ENCODE assay signal across 14 mouse cellular contexts in genomic region chr8:83576516-83576895, GRCm38 (mm10). TPM values are rescaled to one million over a fixed set of nuclear protein-coding genes. Genes with fewer than 3 reads are reported as not detected.
DNase-seq lines count a peak whose midpoint lies in the region; ATAC-seq and TF ChIP-seq lines count a peak whose summit lies in the region.
"Had no signal": no experiment of that assay in that cellular context is flagged by ENCODE, and none has a peak within 500 bp of the region (broad histone marks: within the 10 kb centered on the region; RNA-seq: fewer than 3 reads in every experiment).

No protein-coding gene starts in this region.

- H3K9me3 ChIP-seq in heart, embryonic 13.5 days: no peaks in the 10 kb centered on the region
- H3K9me3 ChIP-seq in liver, embryonic 11.5 days (ENCODE audit: control insufficient read depth, low read length): no peaks in the 10 kb centered on the region
- H3K9me3 ChIP-seq in heart, postnatal 0 days (replicated peaks; ENCODE audit: control insufficient read depth, low read length): no peaks in the 10 kb centered on the region
- no peaks in the 10 kb centered on the region for H3K9me3 ChIP-seq in liver, postnatal 0 days (ENCODE audit: low read length)

- H3K4me1 ChIP-seq in heart, embryonic 13.5 days: peaks cover 81% of the 10 kb centered on the region
- peaks cover 30% of the 10 kb centered on the region for H3K4me1 ChIP-seq in liver, embryonic 11.5 days (replicated peaks; ENCODE audit: control insufficient read depth, insufficient read depth, low read length)
- peaks cover 56% of the 10 kb centered on the region for H3K4me1 ChIP-seq in heart, postnatal 0 days (ENCODE audit: control insufficient read depth, insufficient read depth)
- H3K4me1 ChIP-seq in liver, postnatal 0 days (ENCODE audit: insufficient read depth): peaks cover 8% of the 10 kb centered on the region

- intact Hi-C loops in heart, postnatal 10 days (cut with DNase I): no loop called here

- no peaks in the 10 kb centered on the region for H3K27me3 ChIP-seq in heart, embryonic 13.5 days (replicated peaks)
- H3K27me3 ChIP-seq in liver, embryonic 11.5 days (replicated peaks; ENCODE audit: control insufficient read depth, insufficient read depth, low read length): no peaks in the 10 kb centered on the region
- no peaks in the 10 kb centered on the region for H3K27me3 ChIP-seq in heart, postnatal 0 days (ENCODE audit: control insufficient read depth, insufficient read depth, low read length)
- H3K27me3 ChIP-seq in liver, postnatal 0 days (ENCODE audit: insufficient read depth, low read length): no peaks in the 10 kb centered on the region

- no peak for DNase-seq in heart, postnatal 10 days
- peak; percentile 26 for DNase-seq in liver, embryonic 11.5 days (ENCODE audit: low spot score)
- DNase-seq in liver: no peak
- DNase-seq in heart, postnatal 0 days (ENCODE audit: low spot score): no peak
- DNase-seq in liver, postnatal 0 days: no peak
- no peak for DNase-seq in right cerebral cortex, adult 2 months (ENCODE audit: low spot score in 2 of 2)
- no peak for DNase-seq in gastrocnemius, adult 8-10 months (ENCODE audit: low spot score in 2 of 2)
- DNase-seq: lung, adult 18-20 months; thymus, postnatal 36 days had no signal

- ATAC-seq in heart, embryonic 13.5 days (ENCODE audit: extremely low read depth, insufficient number of reproducible peaks, low FRiP score, low TSS enrichment): no peak
- no peak for ATAC-seq in liver, embryonic 11.5 days (replicated peaks; ENCODE audit: low FRiP score)
- ATAC-seq in heart, postnatal 0 days (ENCODE audit: insufficient read depth, low read depth): no peak
- no peak for ATAC-seq in liver, postnatal 0 days

- peak overlapping the region; percentile 25 for H3K4me3 ChIP-seq in heart, embryonic 13.5 days
- no peak overlapping the region for H3K4me3 ChIP-seq in liver, embryonic 11.5 days (ENCODE audit: low read depth, low read length)
- peak overlapping the region; percentile 31 for H3K4me3 ChIP-seq in heart, postnatal 0 days (ENCODE audit: low read depth, low read length)
- H3K4me3 ChIP-seq in liver, postnatal 0 days (ENCODE audit: low read depth, low read length): no peak overlapping the region

- H3K4me2 ChIP-seq in heart, embryonic 13.5 days: peak overlapping the region; percentile 56
- H3K4me2 ChIP-seq in liver, embryonic 11.5 days: no peak overlapping the region
- peak overlapping the region; percentile 54 for H3K4me2 ChIP-seq in heart, postnatal 0 days (ENCODE audit: low read depth, low read length)
- no peak overlapping the region for H3K4me2 ChIP-seq in liver, postnatal 0 days (ENCODE audit: low read depth, low read length)

- peak overlapping the region; percentile 78 for H3K9ac ChIP-seq in heart, embryonic 13.5 days
- H3K9ac ChIP-seq in liver, embryonic 11.5 days (ENCODE audit: low read depth, low read length): no peak overlapping the region
- H3K9ac ChIP-seq in heart, postnatal 0 days (replicated peaks; ENCODE audit: low read depth, low read length): peak overlapping the region; percentile 61
- H3K9ac ChIP-seq in liver, postnatal 0 days (replicated peaks): no peak overlapping the region

- no peak for TF ChIP-seq CTCF in heart, postnatal 0 days (IDR thresholded peaks at IDR 0.05; ENCODE audit: low read depth)
- TF ChIP-seq CTCF in liver, postnatal 0 days (IDR thresholded peaks at IDR 0.05; ENCODE audit: low read depth): no peak

- 36% methylated on average over 2 of the region's 4 CpGs for WGBS in heart, embryonic 13.5 days
- 60% methylated on average over 2 of the region's 4 CpGs for WGBS in liver, embryonic 11.5 days
- WGBS in heart, postnatal 0 days: 27% methylated on average over 2 of the region's 4 CpGs
- WGBS in liver, postnatal 0 days (ENCODE audit: insufficient replicate concordance): 61% methylated on average over 3 of the region's 4 CpGs

- peak overlapping the region; percentile 98 for H3K27ac ChIP-seq in heart, embryonic 13.5 days (replicated peaks)
- H3K27ac ChIP-seq in liver, embryonic 11.5 days (ENCODE audit: low read depth, low read length): no peak overlapping the region; the same call in 1 of the 2 replicates
- H3K27ac ChIP-seq in heart, postnatal 0 days (ENCODE audit: low read depth): peak overlapping the region; percentile 99
- H3K27ac ChIP-seq in liver, postnatal 0 days (ENCODE audit: low read depth): 0 out of 2 replicates have a peak overlapping the region, but pooled peaks have one; percentile 19

- peaks cover 34% of the 10 kb centered on the region for H3K36me3 ChIP-seq in heart, embryonic 13.5 days
- H3K36me3 ChIP-seq in liver, embryonic 11.5 days (ENCODE audit: control insufficient read depth, insufficient read depth, low read length): peaks cover 10% of the 10 kb centered on the region; the same call in 1 of the 2 replicates
- peaks cover 17% of the 10 kb centered on the region for H3K36me3 ChIP-seq in heart, postnatal 0 days (replicated peaks; ENCODE audit: control insufficient read depth, insufficient read depth, low read length)
- peaks cover 21% of the 10 kb centered on the region for H3K36me3 ChIP-seq in liver, postnatal 0 days (replicated peaks; ENCODE audit: insufficient read depth, low read length)

- no peak for TF ChIP-seq EP300 in heart, postnatal 0 days (IDR thresholded peaks at IDR 0.05; ENCODE audit: low read depth)
- no peak for TF ChIP-seq EP300 in liver, postnatal 0 days (IDR thresholded peaks at IDR 0.05; ENCODE audit: low read depth)

RNA-seq across cellular contexts. Expression of gene Ndufb7, which starts 10.0 kb away (rescaled TPM):
- 524 and 602 TPM in 2 replicates for polyA plus RNA-seq in heart, embryonic 13.5 days (2015; fragmentation: Nextera tagmentation; extraction: Ambion mirVana)
- total RNA-seq in heart, postnatal 10 days (2021): 100 to 1,000 TPM; 597 to 620 TPM
- polyA plus RNA-seq in liver, embryonic 11.5 days (2014; fragmentation: Nextera tagmentation; extraction: Ambion mirVana): 321 and 354 TPM in 2 replicates
- 431 and 682 TPM in 2 replicates for total RNA-seq in heart, postnatal 0 days (2014; rRNA removed; ENCODE audit: low replicate concordance)
- polyA plus RNA-seq in heart, postnatal 0 days (2015; fragmentation: Nextera tagmentation; extraction: Ambion mirVana): 1,145 and 1,161 TPM in 2 replicates
- 298 and 304 TPM in 2 replicates for polyA plus RNA-seq in liver, postnatal 0 days (2015; fragmentation: Nextera tagmentation; extraction: Ambion mirVana)
- total RNA-seq in gastrocnemius, adult 8-10 months (2022): 100 to 1,000 TPM; 262 to 329 (median 295) TPM

RNA-seq across cellular contexts. Expression of gene Tecr, which starts 31.3 kb away (rescaled TPM):
- polyA plus RNA-seq in heart, embryonic 13.5 days (2015; fragmentation: Nextera tagmentation; extraction: Ambion mirVana): 438 and 474 TPM in 2 replicates
- total RNA-seq in heart, postnatal 10 days (2021): 100 to 1,000 TPM; 181 to 199 TPM
- 468 and 475 TPM in 2 replicates for polyA plus RNA-seq in liver, embryonic 11.5 days (2014; fragmentation: Nextera tagmentation; extraction: Ambion mirVana)
- total RNA-seq in heart, postnatal 0 days (2014; rRNA removed; ENCODE audit: low replicate concordance): 253 and 327 TPM in 2 replicates
- polyA plus RNA-seq in heart, postnatal 0 days (2015; fragmentation: Nextera tagmentation; extraction: Ambion mirVana): 380 and 391 TPM in 2 replicates
- polyA plus RNA-seq in liver, postnatal 0 days (2015; fragmentation: Nextera tagmentation; extraction: Ambion mirVana): 252 and 258 TPM in 2 replicates
- 100 to 1,000 TPM; 461 to 506 (median 481) TPM for total RNA-seq in gastrocnemius, adult 8-10 months (2022)

RNA-seq across cellular contexts. Expression of gene Dnajb1, which starts 31.5 kb away (rescaled TPM):
- polyA plus RNA-seq in heart, embryonic 13.5 days (2015; fragmentation: Nextera tagmentation; extraction: Ambion mirVana): 41.4 and 47.4 TPM in 2 replicates
- total RNA-seq in heart, postnatal 10 days (2021): 10 to 100 TPM; 17.5 to 18.0 TPM
- 75.9 and 77.1 TPM in 2 replicates for polyA plus RNA-seq in liver, embryonic 11.5 days (2014; fragmentation: Nextera tagmentation; extraction: Ambion mirVana)
- total RNA-seq in heart, postnatal 0 days (2014; rRNA removed; ENCODE audit: low replicate concordance): 17.6 and 21.3 TPM in 2 replicates
- 23.3 and 26.7 TPM in 2 replicates for polyA plus RNA-seq in heart, postnatal 0 days (2015; fragmentation: Nextera tagmentation; extraction: Ambion mirVana)
- 29.4 and 31.6 TPM in 2 replicates for polyA plus RNA-seq in liver, postnatal 0 days (2015; fragmentation: Nextera tagmentation; extraction: Ambion mirVana)
- total RNA-seq in gastrocnemius, adult 8-10 months (2022): 1 to 10 TPM; 3.6 to 7.9 (median 3.8) TPM

RNA-seq across cellular contexts. Expression of gene Olfr370, which starts 40.9 kb away (rescaled TPM):
- polyA plus RNA-seq in heart, embryonic 13.5 days (2015; fragmentation: Nextera tagmentation; extraction: Ambion mirVana): not detected in 2 replicates
- total RNA-seq in heart, postnatal 10 days (2021): not detected
- polyA plus RNA-seq in liver, embryonic 11.5 days (2014; fragmentation: Nextera tagmentation; extraction: Ambion mirVana): not detected in 2 replicates
- total RNA-seq in heart, postnatal 0 days (2014; rRNA removed; ENCODE audit: low replicate concordance): not detected in 2 replicates
- not detected in 2 replicates for polyA plus RNA-seq in heart, postnatal 0 days (2015; fragmentation: Nextera tagmentation; extraction: Ambion mirVana)
- polyA plus RNA-seq in liver, postnatal 0 days (2015; fragmentation: Nextera tagmentation; extraction: Ambion mirVana): not detected in 2 replicates
- total RNA-seq in gastrocnemius, adult 8-10 months (2022): not detected
- total RNA-seq: layer of hippocampus, postnatal 25 days; midbrain, postnatal 0 days had no signal
- polyA plus RNA-seq: forebrain, embryonic 16.5 days; midbrain, postnatal 0 days; small intestine, adult 2 months had no signal

Comparison
In these comparisons a context has a peak if more than half of its experiments do, and no peak if none do; other contexts are left out.
1. H3K4me2 ChIP-seq: peak in heart, embryonic 13.5 days (single experiment) and heart, postnatal 0 days (single experiment); none in liver, embryonic 11.5 days (single experiment) and liver, postnatal 0 days (single experiment).
2. H3K4me3 ChIP-seq: peak in heart, embryonic 13.5 days (single experiment) and heart, postnatal 0 days (single experiment); none in liver, embryonic 11.5 days (single experiment) and liver, postnatal 0 days (single experiment).
3. H3K9ac ChIP-seq: peak in heart, embryonic 13.5 days (single experiment) and heart, postnatal 0 days (single experiment); none in liver, embryonic 11.5 days (single experiment) and liver, postnatal 0 days (single experiment).